Mouse (Mus musculus) cerebellum, adult 2 months (tissue): ENCODE measurements around the gene Stx5a. TPM values are rescaled to one million over a fixed set of nuclear protein-coding genes. Genes with fewer than 3 reads are reported as not detected.
A peak's percentile ranks its signal among the peaks of the same experiment; 100 is the strongest.
"Not testable (repeated sequence)": the region's sequence is repeated elsewhere in the genome, so short reads cannot be mapped to it uniquely, and the experiment has no call there.

Experiments used
- DNase-seq, 2 experiments: peaks; one replicate each; pipeline ENCODE4 v3.0.0; 2021
- H3K27ac ChIP-seq: fragments of 200-500 bp; 2 replicates; pipeline ENCODE4 v1.5.1; 2012; ENCODE audit warnings: low read length, control low read depth, inconsistent platforms; ENCODE audit not compliant: insufficient read depth
- H3K27me3 ChIP-seq: fragments of 200-500 bp; 2 replicates; pipeline ENCODE4 v1.6.1; 2012; ENCODE audit warnings: inconsistent platforms, mild to moderate bottlenecking, low read length, moderate library complexity; ENCODE audit not compliant: control insufficient read depth, insufficient read depth
- H3K4me1 ChIP-seq: fragments of 200-500 bp; 2 replicates; pipeline ENCODE4 v1.6.1; 2011; ENCODE audit warnings: low read length; ENCODE audit not compliant: control insufficient read depth, insufficient read depth
- H3K4me3 ChIP-seq: fragments of 200-500 bp; replicated peaks from 2 replicates; pipeline ENCODE3; 2011; ENCODE audit warnings: mild to moderate bottlenecking, low read depth, low read length, control low read depth; ENCODE audit not compliant: insufficient read depth
- CTCF ChIP-seq: fragments of 200-500 bp; IDR thresholded peaks from 2 replicates; pipeline ENCODE4 v1.5.1; 2011; ENCODE audit warnings: low read depth, mild to moderate bottlenecking, control low read depth, low read length, moderate library complexity, borderline replicate concordance; ENCODE audit not compliant: insufficient read depth
- POLR2A ChIP-seq: fragments of 200-500 bp; IDR thresholded peaks from 2 replicates; pipeline ENCODE4 v1.6.1; 2011; ENCODE audit warnings: low read length, control low read depth, borderline replicate concordance; ENCODE audit not compliant: insufficient read depth
- WGBS: fragments of 180-500 bp; shearing (Covaris S2); methylation state at CpG from one replicate; pipeline ENCODE4 v1.1.7; 2018; 5-methylcytosine and 5-hydroxymethylcytosine counted together
- polyA plus RNA-seq: library from polyadenylated mRNA; depleted of rRNA; stranded (reverse); fragments of >200 nt; gene quantifications from 2 replicates; pipeline ENCODE4 v1.2.3, GENCODE M21; 2012

Stx5a gene
- polyA plus RNA-seq, 1 experiment = 116 TPM

DNA sequence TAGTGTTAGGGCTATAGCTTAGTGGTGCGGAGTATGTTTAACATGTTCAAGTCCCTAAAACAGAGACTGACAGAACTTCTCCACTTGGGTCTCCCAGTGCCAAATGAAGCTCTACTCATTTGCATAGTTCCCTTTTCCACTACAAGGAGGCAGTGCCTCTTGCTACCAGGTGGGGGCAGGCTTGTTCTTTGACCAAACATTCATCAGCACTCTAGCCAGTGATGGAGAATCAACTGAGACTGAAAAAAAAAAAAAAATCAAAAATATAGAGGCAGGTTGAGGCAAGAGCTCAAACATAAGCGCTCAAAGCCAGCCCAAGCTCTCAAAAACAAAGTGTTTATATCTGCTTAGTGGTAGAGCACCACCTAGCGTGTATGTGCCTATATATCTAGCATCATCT, 22.9 kb upstream of the Stx5a start:
- WGBS = 63% methylated on average over 3 of the region's 3 CpGs
- TF ChIP-seq POLR2A = no peak
- peak; percentile 72 for TF ChIP-seq CTCF
- DNase-seq = peak; percentile 54 to 63

DNA sequence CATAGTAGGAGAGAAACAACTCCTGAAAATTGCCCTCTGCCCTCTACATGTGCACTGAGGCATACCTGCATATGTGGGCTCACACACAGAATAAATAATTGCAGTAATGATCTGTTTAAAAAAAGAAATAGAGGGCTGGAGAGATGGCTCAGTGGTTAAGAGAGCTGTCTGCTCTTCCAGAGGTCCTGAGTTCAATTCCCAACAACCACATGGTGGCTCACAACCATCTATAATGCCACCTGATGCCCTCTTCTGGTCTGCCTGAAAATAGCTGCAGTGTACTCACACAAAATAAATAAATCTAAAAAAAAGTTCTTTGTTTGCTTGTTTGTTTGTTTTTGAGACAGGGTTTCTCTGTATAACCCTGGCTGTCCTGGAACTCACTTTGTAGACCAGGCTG, 22.2 kb upstream of the Stx5a start:
- H3K4me1 ChIP-seq = peaks cover 16% of the 10 kb centered on the region
- not testable (repeated sequence) for H3K4me3 ChIP-seq, H3K27ac ChIP-seq, DNase-seq, H3K27me3 ChIP-seq

More for the DNA sequence above, 22.9 kb upstream of the Stx5a start:
- H3K27ac ChIP-seq = no peak overlapping the region
- peaks cover 17% of the 10 kb centered on the region for H3K4me1 ChIP-seq
- no peak overlapping the region for H3K4me3 ChIP-seq
- H3K27me3 ChIP-seq = no peaks in the 10 kb centered on the region

DNA sequence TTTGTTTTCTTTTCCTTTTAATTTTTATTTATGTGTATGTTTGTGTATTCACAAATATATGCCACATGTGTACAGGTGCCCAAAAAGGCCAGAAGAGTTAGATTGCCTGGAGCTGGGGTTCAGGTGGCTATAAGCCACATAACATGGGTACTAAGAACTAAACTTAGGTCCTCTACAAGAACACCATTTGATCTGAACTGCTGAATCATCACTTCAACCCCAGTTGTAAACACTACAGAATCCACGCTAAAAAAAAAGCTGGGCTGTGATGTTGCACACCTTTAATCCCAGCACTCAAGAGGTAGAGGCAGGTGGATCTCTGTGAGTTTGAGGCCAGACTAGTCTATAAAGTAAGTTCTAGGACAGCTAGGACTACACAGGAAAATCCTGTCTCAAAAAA, 19.8 kb upstream of the Stx5a start:
- Histone ChIP-seq H3K27me3 (no peaks in the 10 kb centered on the region), H3K4me3 (peak overlapping the region; percentile 26), H3K27ac (no peak overlapping the region), H3K4me1 (peaks cover 14% of the 10 kb centered on the region)
- WGBS = 49% methylated on average over 1 of the region's 1 CpGs
- no peak for DNase-seq
- TF ChIP-seq POLR2A (no peak), CTCF (no peak)

DNA sequence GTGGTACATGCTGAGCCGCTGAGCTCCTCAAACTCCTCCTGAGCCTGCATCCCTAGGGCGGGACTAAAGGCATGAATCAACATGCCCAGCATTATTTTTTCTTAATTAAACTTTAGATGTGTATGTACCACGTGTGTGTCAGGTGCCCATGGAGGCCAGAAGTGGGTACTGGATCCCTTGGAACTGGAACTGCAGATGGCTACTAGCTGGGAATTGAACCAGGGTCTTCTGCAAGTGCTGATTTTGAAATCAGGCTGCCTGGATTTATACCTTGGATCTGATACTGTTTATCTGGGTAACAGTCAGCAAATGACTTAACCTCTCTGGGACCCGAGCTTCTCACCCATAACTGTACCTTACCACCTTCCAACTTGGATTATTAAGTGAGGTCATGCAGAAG, 19.2 kb upstream of the Stx5a start:
- Histone ChIP-seq H3K27ac (no peak overlapping the region), H3K4me3 (peak overlapping the region; percentile 99), H3K27me3 (no peaks in the 10 kb centered on the region), H3K4me1 (peaks cover 11% of the 10 kb centered on the region)
- TF ChIP-seq CTCF (no peak), POLR2A (no peak)
- WGBS = 16% methylated on average over 4 of the region's 4 CpGs
- peak; percentile 21 to 27 for DNase-seq

DNA sequence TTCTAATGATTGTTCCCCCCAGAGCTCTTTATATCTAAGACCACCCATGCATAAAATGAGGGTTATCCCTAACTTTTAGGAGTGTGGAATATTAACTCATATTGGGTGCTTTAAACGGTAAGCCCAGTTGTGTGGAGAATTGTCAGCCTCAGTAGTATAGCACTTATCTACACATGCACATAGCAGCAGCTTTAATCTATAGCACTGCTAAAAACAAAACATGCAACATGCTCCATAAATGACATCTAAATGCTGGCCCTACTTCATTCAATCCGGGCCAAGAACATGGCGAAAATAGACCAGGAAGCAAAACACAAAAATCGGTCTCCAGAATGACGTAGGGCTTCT, 18.7 kb upstream of the Stx5a start:
- Histone ChIP-seq H3K4me3 (peak overlapping the region; percentile 99), H3K27ac (peak overlapping the region; percentile 99), H3K27me3 (no peaks in the 10 kb centered on the region), H3K4me1 (peaks cover 10% of the 10 kb centered on the region)
- TF ChIP-seq CTCF = no peak
- TF ChIP-seq POLR2A = no peak
- WGBS = under 1% methylated on average over 5 of the region's 5 CpGs
- no peak for DNase-seq

DNA sequence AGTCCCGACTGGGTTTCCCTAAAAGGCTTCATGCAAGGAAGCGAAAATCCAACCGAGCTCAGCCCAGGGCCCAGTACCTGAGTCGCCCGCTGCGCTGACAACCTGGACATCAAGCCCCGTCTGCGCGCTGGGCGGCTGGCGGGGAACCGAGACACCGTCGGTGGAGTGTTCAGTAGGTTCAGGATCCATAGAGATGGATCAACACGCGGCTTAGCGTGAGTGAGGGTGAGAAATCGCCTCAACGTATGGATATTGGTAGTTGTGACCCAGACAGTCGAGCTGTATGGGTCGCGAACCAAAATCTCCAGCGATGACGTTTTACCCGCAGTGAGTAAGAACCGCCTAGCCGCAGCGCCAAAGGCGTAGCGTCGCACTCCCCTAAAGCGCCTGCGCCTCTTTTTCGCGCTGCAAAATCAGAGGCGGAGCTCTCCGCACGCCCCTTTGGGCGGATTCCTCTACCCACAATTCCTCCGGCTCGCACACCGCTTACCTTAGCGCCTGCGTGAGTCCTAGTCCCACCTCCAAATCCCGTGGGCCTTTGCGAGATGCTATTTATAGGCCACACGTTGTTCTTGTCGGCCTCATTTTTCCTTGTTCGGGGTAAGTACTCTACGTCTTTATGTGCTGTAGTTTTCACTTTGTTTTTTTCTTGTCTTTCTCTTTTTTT, 18.2 kb upstream of the Stx5a start, which contains the start of gene Slc3a2:
Slc3a2 (minus strand) TSS at position 463 of the 667 bp plus-strand sequence.
- Histone ChIP-seq H3K27me3 (no peaks in the 10 kb centered on the region), H3K4me3 (peak within 1 kb of the TSS; percentile 99), H3K27ac (peak within 1 kb of the TSS; percentile 99), H3K4me1 (peaks cover 10% of the 10 kb centered on the region)
- under 1% methylated on average over 50 of the region's 50 CpGs for WGBS
- peak; percentile 97 to 99 for DNase-seq
- TF ChIP-seq POLR2A (peak; percentile 91), CTCF (peak; percentile 14; the same call in 1 of the 2 replicates)

DNA sequence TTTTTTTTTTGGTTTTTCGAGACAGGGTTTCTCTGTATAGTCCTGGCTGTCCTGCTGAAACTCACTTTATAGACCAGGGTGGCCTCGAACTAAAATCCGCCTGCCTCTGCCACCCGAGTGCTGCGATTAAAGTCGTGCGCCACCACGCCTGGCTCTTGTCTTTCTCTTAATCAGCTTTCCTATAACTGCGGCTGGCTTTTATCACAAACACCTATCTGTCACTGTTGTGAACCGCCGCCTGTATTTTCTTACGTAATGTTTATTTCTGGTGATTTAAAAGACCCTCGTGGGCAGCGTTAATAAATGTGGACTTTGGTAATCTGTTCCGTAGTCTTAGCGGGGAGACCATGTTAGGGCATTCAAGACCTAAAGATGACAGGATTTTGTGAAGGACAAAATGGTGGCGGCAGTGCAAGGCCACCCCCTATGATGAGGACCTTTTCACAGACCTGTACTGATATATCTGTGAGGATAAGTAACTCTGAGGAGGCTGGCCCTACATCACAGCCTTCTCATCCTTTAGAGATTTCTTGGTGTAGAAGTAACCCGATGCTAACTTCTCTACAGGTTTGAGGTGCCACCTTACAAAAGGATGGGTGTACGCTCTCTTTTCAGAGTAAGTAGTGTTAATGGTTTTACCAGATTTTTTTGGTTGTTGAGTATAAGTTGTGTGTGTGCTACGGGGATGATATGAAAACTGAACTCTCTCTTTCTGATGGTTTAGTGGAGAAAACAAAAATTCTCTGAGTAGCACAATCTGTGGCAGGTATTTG, 17.5 kb upstream of the Stx5a start:
- no peak for TF ChIP-seq POLR2A
- no peak for TF ChIP-seq CTCF
- Histone ChIP-seq H3K27me3 (no peaks in the 10 kb centered on the region), H3K4me1 (peaks cover 10% of the 10 kb centered on the region), H3K4me3 (peak overlapping the region; percentile 99), H3K27ac (peak overlapping the region; percentile 88)
- peak in 1 of 2 experiments; percentile 37 for DNase-seq
- under 1% methylated on average over 20 of the region's 20 CpGs for WGBS

DNA sequence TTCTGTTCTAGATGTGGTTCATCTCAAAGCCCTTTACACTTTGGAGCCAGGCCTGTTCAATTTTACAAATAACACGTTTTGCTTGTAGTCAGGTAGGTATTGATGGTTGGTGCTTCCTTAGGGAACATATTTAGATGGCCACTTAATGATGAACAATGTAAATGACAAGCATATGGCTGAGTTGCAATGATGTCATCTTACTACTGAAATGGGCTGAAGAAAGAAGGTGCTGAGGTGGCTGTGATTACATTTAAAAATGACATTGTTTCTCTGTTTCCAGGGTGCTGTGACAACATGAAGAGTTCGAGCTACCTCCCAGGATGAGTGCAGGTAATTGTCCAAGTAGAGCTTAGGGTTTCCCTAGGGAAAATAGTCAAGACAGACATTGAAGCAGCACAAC, 16.8 kb upstream of the Stx5a start:
- WGBS = 0% methylated on average over 2 of the region's 2 CpGs

More for the DNA sequence above, 16.8 kb upstream of the Stx5a start:
- no peak for TF ChIP-seq CTCF
- TF ChIP-seq POLR2A = no peak
- H3K27ac ChIP-seq = no peak overlapping the region
- peak overlapping the region; percentile 99 for H3K4me3 ChIP-seq
- no peak for DNase-seq
- H3K27me3 ChIP-seq = no peaks in the 10 kb centered on the region
- peaks cover 10% of the 10 kb centered on the region for H3K4me1 ChIP-seq
